Mouse (Mus musculus) CD4-positive, CD25-positive, alpha-beta regulatory T cell, adult 2 months (primary cell): Measurements from ENCODE around the gene Nfatc2ip.

Experiments
- DNase-seq: peaks from one replicate; pipeline ENCODE4 v3.0.0-alpha.2; 2012; ENCODE audit warnings: low read depth, low spot score

Nfatc2ip gene

DNA sequence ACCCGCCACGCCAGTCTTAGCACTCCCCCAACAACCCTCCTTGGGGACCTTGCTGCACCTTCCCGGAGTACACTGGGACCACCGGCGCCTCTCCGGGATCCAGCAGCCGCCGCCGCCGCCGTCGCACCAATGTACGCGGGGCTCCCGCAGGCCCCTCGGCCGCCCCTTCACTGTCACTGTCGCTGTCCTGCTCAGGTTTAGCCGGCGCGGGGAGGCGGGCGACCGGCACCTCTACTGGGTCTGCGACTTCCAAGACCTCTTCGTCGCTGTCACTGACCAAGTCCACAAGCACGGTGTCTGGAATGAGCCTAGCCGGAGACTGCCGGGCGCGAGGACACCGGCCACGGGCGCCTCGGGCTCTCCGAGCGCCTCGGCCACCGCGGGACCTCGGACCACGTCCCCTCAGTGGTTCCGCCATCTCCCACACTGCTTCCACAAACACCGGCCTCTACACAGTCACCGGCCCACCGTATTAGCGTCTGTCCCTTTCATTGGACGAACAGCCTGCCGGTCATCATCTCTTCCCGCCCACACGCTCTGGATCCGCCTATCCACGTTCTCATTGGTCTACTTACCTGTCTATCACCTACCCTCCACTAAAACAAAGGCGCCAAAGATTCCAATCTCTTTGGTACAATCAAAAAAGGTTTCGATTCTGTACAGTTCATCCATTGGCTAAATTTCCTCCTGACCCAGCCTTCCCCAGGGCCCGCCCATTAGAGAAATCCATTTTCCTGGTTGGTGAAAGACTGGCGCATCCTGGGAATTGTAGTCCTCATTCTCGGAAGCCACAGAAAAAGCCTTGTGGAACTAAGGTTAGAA is at the start of gene Nfatc2ip:
Gene Nfatc2ip (minus strand): TSS at position 440 of the 822 bp plus-strand sequence.
- DNase-seq: peak; percentile 97

DNA sequence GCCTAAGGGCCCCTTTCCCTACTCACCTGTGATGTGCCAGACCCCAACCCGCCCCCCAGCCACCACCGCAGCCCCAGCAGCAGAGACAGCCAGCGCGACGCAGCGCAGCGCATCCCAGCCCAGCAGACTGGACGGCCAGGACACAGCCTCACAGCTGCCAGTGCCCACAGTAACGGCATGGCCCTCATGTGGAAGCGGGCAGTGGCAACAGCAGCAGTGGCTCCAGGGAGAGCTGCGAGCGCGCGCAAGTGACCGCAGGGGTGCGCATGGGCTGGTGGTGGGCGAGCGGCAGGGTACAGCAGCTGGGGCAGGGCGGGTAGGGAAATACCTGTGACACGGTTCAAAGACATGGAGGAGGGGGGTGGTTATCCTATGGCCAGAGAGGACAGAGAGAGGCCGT is 49.7 kb upstream of the Nfatc2ip start:
- no peak for DNase-seq

DNA sequence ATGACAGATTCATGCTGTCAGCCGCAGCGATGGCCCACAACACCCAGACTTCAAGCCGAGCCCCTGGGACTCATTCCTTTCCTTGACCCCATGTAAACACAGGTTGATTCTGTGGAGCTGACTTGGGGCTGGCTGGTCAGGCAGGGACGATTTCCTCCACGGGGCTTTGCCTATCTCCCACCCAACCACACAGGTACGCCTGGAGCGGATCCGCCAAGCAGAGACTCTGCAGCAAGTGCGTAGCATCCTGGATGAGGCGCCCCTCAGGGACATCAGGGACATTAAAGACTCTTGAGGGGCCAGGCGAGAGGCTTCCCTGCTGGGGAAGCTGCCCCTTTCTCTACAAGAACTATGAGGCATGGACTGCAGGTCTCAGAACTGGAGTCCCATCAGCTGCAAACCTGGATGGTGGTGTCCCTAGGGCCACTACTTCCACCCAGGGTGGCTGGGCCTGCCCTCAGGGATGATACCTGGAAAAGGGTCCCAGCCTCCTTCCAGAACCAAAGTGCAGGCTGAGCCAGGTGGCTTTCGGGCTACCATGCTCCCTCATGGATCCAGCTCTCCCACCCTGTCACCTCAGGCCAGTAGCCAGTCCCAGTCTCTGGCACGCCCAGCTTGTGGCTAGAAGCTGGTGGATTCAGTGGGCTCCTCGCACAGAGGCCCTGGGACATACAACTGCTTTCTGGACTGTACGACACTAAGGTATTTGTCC is 48.7 kb upstream of the Nfatc2ip start:
- no peak for DNase-seq

DNA sequence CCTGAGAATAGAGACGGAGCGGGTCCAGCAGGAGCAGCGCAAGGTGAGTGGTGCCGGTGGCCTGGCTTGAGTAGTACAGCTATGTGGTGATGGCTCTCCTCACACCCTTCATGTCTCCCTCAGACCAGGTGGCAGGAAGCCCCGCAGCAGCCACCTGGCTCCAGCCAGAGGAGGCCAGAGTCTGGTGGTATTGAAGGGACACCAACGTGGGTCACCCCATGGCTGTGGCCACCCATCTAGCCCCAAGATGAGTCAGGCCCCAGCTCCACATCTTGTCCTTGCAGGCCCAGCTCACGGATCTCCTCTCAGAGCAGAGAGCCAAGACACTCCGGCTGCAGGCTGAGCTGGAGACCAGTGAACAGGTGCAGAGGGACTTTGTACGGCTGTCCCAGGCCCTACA is 48.0 kb upstream of the Nfatc2ip start:
- no peak for DNase-seq

DNA sequence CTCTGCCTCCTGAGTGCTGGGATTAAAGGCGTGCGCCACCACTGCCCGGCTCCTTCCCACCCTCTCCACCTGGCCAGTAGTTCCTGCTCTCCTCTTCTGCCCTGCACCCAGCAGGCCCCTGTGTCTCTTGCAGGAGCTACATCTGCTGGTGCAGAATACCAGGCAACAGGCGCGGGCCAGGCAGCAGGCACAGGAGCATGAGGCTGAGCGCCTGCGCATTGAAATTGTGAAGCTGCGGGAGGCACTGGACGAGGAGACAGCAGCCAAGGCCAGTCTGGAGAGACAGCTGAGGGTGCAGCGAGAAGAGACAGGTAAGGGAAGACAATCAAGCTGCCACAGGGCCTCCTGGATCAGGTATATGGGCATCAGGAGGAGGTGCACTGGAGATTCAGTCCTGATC is 47.5 kb upstream of the Nfatc2ip start:
- DNase-seq: no peak

DNA sequence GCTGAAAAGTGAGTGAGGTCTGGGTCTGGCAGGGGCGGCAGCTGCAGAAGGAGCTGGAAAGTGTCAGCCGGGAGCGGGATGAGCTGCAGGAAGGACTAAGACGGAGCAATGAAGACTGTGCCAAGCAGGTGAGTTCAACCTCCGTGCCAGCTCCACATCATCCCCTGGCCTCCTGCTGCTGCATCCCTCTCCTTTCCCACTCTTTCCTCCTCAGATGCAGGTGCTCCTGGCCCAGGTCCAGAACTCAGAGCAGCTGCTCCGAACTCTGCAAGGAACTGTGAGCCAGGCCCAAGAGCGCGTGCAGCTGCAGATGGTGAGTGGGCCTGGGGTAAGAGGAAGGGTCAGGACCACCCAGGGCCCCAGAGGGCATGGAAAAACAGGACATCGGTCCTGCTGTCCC is 43.6 kb upstream of the Nfatc2ip start:
- DNase-seq: no peak

DNA sequence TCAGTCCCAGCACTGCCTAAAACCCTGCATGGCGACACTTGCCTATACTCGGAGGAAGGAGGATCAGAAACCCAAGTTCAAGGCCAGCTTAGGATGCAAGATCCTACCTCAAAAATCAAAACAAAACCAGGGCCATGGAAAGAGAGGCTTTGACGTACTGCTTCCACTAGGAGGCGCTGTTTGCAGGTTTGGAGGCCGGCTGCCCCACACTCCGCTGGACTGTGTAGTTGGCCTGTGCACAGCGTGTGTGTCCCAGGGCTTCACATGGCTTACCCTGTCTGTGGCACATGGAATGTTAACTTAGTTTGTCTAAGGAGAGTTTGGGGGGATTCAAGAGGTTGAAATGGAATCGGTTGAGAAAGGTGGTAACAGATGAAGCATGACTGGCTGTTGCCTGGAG is 40.3 kb upstream of the Nfatc2ip start:
- DNase-seq: peak; percentile 80

DNA sequence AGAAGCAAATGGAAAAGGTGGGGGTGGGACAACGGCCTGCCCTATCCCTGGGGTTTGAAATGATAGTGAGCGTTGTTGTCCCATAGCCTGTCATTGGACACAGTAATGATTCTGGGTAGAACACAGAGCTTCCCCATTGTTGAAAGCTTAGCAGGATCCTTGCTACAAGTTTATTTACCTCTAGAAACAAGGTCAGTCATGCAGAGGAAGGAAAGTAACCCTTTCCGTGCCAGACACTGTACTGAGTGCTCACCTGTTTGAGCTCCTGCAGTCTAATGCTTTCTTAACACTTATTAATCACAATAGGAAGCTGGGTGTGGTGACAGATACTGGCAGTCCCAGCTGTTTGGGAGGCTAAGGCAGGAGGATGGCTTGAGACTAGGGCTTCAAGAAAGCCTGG is 39.3 kb upstream of the Nfatc2ip start:
- DNase-seq: no peak

DNA sequence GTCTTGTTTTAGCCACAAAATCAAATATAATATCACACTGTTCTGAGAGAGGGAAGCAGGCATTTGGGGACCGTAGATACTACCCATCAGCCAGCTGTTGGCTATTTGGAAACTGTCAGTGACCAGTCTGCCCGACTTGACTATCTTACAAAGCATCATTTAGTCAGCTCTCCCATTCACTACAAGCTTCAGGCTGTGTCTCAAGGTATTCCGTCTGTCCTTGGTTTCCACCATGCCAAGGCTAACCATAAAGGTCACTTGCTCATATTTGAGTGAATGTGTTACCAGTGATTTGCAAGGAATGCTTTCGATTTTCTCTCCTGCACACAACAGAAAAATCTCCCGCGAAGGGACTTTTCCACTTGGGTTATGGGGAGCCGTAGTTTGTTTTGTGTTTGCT is 38.2 kb upstream of the Nfatc2ip start:
- DNase-seq: no peak

DNA sequence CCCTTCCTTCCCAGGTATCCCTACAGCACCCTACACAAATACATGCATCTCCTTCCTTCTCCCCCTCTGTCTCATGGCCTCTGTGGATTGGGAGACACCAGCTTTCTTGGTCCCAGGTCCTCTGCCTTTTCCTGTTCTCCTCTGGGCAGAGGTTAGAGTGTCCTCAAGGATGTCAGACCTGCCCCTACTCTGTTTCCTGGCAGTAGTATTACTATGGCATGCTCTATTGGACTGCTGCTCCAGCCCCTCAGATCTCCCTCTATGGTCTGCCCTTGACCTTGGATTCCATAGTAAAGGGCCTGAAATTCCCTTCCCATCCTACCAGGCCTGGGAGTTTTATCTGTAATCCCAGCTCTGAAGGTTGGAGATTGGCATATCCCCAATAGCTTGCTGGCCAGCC is 33.6 kb upstream of the Nfatc2ip start:
- DNase-seq: no peak

DNA sequence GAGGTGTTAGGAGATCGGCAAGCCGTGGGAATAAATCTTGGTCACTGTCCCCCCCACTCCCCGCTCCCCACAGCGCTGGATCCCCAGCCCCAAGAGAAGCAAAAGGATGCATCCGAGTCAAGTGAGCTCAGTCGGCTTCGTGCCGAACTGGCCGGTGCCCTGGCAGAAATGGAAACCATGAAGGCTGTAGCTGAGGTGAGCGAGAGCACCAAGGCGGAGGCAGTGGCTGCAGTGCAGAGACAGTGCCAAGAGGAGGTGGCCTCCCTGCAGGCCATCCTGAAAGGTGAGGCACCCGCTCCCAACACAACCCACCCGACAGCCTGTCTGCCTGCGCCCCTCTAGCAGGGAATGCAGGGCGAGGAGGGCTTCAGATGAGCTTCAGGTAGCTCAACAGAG is 33.0 kb upstream of the Nfatc2ip start:
- DNase-seq: no peak

DNA sequence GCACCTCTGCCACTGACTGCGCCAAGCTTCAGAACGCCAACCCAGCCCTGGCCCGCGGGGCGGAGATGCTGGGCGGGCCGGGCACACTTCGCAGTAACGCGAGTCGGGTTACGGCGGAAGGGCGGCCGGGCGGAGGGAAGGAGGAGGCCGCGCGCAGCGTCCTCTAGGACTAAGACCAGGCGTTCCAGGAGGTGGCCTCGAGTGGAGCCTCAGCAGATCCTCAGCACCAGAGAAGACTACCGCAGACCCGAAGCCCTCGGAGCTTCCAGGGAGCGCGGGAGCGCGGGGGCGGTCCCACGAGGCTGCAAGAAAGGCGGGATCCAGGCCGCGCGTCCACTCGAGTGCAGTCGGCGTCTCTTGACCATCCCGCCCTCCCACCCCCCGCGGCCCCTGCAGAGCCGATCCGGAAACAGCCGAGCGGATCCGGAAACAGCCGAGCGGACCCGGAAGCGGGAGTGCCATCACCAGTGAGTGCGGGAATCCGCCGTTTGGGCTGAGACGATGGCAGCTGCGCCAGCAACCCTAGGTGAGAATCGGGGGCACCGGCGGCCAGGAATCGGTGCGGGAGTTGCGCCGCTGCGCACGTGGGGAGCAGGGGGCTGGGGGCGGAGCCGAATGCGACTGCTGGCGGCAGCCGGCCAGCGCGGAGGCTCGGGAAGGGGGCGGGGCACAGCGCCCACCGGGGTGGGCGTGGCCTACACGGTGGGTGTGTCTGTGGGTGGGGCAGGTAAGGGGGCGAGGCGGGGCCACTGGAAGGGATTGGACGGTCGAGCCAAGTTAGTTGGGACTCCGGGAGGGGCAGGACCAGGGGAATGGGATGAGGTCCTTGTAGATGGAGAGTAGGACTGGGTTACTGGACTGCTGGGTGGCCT is 32.3 kb upstream of the Nfatc2ip start, which contains the start of gene Rabep2:
Gene Rabep2 (plus strand): TSS at position 129 of the 872 bp plus-strand sequence.
- DNase-seq: peak; percentile 90

DNA sequence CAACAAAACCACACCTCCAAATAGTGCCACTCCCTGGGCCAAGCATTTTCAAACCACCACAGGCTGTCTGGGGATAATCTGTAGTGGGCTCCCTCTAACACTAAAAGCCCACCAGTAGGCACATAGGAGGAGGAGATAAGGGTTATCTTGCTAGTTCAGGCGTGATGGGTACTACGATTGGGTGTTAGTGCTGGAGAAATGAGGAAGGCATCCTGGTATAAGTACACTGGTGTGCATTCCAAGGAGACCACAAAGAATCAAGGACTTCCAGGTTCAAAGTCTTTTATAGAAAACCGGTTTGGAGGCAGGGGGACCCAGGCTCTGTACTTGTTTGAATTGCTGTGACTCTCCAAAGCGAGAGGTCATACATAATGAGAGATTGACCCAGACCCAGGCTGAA is 31.6 kb upstream of the Nfatc2ip start:
- no peak for DNase-seq

DNA sequence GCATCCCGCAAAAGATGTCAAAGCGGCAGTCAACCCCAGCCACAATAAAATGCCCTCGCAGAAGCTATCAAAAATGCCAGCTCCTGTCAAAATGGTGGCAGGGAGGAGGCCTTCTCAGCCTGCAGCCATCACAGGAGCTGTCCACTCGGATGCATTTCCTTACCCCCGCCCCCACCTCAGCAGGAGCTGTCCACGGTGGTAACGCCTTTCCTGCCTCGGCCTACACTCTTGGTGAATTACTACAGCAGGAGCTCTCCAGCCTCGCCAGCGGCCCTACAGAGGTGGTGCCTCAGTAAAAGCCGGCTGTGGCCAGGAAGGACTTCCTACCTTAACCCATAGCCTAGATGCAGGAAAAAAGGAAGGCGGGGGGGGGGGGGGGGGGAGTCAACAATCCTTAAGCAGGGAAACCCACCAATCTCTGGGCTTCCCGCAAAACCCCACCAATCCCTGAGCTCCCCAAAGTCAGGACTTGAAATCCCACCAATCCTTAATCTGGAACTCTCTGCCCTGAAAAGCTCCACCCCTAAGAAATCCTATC is 30.9 kb upstream of the Nfatc2ip start:
- DNase-seq: no peak

DNA sequence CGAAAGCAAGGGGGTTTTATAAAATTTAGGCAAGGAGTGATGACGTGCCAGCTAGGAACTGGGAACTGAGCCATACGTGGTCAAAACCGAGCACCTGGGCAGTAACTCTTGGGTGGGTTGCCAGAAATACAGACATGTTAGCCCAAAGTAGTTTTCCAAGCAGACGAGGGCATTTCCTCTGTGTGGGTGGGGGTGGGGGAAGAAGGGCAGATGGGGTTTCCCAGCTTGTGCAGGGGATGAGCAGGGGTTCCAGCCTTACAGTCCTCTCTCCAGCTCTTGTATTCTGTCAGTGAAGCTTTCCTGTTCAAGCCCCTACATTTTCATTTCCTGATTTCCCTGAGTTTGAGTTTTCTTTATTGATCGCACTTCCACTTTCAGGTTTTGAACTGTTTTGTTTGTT is 27.6 kb upstream of the Nfatc2ip start:
- no peak for DNase-seq

DNA sequence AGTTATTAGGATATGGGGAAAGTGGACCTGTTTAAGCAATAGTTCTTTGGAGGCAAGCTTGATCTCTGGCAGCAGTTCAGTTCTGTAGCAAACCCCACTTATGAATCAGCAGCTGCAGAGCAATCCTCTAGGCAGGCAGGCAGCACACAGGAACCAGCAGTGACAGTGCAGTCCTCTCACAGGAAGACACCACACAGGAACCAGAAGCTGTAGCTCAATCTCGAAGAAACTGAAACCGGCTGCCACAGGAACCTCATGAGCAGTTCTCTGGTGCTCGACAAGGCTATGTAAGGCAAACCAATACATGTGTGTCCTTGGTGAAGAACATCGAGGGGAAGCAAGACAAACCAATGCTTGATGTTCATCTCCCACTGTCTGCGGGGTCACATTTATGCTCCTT is 25.2 kb upstream of the Nfatc2ip start:
- peak; percentile 18 for DNase-seq

DNA sequence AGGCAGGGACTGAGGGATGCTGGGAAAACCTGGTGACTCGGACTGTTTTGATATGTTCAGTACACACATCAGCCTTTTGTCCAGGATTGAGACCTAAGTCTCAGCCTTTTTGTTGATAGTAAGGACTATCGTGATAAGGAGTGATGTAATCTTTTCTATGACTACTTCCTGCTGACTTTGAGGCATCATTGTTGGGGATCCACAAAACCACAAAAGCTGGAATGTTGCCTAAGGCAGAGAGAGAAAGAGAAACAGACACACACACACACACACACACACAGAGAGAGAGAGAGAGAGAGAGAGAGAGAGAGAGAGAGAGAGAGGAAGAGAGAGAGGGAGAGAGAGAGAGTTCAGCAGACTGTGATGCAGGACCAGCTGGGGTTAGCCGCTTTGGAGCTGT is 22.0 kb upstream of the Nfatc2ip start:
- no peak for DNase-seq

DNA sequence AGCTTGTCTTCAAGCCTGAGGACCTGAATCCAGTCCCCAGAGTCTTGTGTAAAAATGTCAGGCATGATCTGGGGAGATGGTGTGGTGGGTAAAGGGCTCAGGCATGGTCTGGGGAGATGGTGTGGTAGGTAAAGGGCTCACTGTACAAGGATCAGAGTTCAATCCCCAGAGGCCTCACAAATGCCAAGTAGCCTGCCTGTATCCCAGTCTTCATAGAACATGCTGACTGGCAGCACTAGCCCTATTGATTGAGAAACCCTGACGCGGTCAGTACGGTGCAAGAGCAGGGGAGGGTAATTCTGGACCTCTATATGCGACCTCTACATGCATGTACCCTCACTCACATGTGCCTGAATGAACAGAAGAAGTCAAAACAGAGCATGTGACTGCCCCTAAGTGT is 21.1 kb upstream of the Nfatc2ip start:
- DNase-seq: no peak

DNA sequence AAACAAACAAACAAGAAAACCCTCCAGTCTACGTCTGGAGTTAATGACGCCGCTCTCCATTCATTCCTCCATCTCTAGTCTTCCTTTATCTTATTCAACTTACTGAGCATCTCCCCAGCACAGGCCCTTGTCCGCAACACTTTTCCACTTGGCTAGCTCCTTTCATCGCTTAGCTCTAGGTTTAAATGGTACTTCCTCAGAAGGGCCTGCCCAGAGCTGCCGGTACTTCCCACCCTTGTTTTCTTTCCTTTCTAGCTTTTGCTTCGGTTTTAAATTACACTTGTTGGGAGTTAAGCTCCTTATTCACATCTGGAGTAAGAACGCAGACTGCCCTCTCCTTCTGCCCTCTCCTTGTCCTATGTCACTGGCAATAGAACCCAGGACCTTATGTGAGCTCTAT is 20.5 kb upstream of the Nfatc2ip start:
- no peak for DNase-seq

DNA sequence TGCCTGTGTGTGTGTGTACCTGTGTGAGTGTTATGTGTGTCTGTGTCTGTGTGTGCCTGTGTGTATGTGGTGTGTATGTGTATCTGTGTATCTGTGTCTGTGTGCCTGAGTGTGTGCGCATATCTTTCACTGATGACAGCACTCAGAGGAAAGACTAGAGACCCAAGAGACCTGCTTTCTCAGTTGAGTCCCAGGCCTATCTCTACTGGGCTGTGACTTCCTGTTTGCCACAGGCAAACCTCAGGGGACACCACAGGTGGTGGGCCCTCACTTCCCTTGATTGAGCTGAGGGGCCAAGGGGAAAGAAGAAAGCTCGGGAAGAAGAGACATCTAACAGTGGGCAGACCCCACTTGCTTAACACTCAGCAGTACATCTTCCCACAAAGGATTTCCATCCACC is 20.1 kb upstream of the Nfatc2ip start:
- no peak for DNase-seq

DNA sequence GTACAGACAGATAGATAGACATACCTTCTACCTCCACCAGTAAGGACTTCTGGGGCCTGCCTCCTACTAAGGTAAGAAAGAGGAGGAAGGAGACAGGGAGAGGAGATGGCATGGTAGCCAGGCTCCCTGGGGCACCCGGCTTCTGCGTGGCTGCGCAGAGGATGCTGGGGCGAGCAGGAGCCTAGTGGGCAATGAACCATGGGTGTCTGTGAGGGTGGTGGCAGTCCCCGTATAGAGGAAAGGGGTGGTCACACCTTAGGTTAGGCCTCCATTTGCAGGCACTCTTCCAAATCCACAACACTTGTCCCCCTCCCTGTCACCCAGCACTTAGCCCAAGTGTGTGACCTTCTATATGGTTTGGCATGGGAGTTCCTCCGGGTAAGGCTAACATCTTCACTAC is 18.2 kb upstream of the Nfatc2ip start, which contains the start of gene Cd19:
Gene Cd19 (minus strand): TSS at position 165 of the 400 bp plus-strand sequence.
- no peak for DNase-seq

DNA sequence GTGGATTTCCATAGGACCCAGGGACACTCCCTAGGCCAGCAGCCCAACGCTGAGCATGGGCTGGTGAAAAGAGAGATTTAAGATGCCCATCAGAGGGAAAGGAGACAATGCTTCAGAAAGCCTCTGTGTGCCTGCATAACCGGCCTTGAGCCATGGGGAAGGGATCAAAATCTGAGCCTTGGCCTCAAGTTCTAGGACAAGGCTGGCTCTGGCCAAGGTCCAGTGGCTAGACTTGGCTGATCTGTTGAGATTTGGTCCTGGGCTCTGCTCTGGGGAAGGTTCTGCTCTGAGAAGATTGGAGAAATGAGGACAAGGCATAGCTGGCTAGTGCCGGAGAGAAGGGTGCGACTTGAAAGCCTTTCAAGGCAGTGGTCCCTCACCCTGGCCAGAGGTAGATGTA is 14.5 kb upstream of the Nfatc2ip start:
- DNase-seq: no peak
